Mouse (Mus musculus) cerebellum, adult 2 months (tissue): Measurements from ENCODE around the gene Dnajb14.
"Not testable (repeated sequence)": the region's sequence is repeated elsewhere in the genome, so short reads cannot be mapped to it uniquely, and the experiment has no call there.

ENCODE experiments used
- CTCF ChIP-seq: fragments of 200-500 bp; IDR thresholded peaks from 2 replicates; pipeline ENCODE4 v1.5.1; 2011; ENCODE audit warnings: low read depth, mild to moderate bottlenecking, control low read depth, low read length, moderate library complexity, borderline replicate concordance; ENCODE audit not compliant: insufficient read depth
- POLR2A ChIP-seq: fragments of 200-500 bp; IDR thresholded peaks from 2 replicates; pipeline ENCODE4 v1.6.1; 2011; ENCODE audit warnings: low read length, control low read depth, borderline replicate concordance; ENCODE audit not compliant: insufficient read depth

DNA sequence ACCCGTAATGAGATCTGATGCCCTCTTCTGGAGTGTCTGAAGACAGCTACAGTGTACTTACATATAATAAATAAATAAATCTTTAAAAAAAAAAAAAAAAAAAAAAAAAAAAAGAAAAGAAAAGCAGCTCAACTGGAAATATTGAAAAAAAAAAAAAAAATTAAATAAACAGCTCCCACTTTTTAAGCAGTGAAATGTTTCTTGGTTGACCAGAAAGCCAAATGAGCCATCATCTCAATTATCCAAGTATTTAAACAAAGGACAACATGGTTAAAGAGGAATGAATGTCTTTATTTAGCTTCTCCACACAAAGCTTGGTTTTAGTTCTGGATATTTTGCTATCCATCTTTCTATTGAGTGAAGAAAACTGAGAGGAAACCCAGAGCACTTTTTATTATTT lies 47.1 kb downstream of the Dnajb14 start:
- TF ChIP-seq CTCF, POLR2A: not testable (repeated sequence)
